Mouse (Mus musculus): ENCODE results near the gene Pus10. TPM values are rescaled to one million over a fixed set of nuclear protein-coding genes. Genes with fewer than 3 reads are reported as not detected.

Pus10 gene
- total and polyA plus RNA-seq, 3 experiments = 43.4 to 416 (median 52.5) TPM

DNA sequence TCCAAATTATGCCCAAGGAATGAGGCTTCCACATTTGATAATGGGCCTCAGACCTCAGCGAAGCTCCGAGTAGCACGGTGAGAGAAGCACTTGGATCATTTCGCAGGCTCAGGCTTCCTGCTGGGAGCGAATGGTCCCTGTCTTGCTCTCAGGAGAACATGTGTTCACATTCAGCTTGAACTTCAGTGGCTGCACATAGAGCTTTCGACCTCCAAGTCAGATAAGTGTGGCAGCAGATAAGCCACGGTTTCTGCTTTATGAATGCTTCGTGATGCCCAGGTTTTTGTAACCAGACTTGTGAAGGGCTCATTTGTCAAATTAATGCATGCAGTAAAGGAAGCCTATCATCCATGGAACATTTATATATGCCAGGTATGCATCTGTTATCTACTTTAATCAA is 30.9 kb upstream of the Pus10 start:
- peak overlapping the region; percentile 63 to 80 for H3K4me3 ChIP-seq (ENCODE audit: control insufficient read depth in 1 of 2, insufficient read depth in 1 of 2, low read depth in 2 of 2, low read length in 2 of 2)
- H3K4me1 ChIP-seq (ENCODE audit: control insufficient read depth in 1 of 2, insufficient read depth in 2 of 2, low read length in 2 of 2) = peaks cover 3 to 9% of the 10 kb centered on the region in 2 experiments
- H3K9ac ChIP-seq (ENCODE audit: control insufficient read depth, low read depth, low read length, poor library complexity, severe bottlenecking) = peak overlapping the region; percentile 46
- no peak for TF ChIP-seq USF1 (IDR thresholded peaks at IDR 0.05; ENCODE audit: low read depth, low read length)
- peak; percentile 76 for TF ChIP-seq MAX (IDR thresholded peaks at IDR 0.05; ENCODE audit: low read length)
- peak in 1 of 2 experiments; percentile 45; a peak in 1 of 4 replicates for TF ChIP-seq EP300 (IDR thresholded peaks at IDR 0.05; ENCODE audit: low read depth in 1 of 2, low read length in 2 of 2)
- peak; percentile 39; the same call in 1 of the 2 replicates for TF ChIP-seq SIN3A (IDR thresholded peaks at IDR 0.05; ENCODE audit: low read length)
- TF ChIP-seq ZNF384 (IDR thresholded peaks at IDR 0.05; ENCODE audit: low read depth, low read length) = peak; percentile 34; the same call in 1 of the 2 replicates
- peak; percentile 57; the same call in 1 of the 2 replicates for TF ChIP-seq MYC (IDR thresholded peaks at IDR 0.05; ENCODE audit: low read depth, low read length)
- TF ChIP-seq MXI1 (IDR thresholded peaks at IDR 0.05; ENCODE audit: low read depth, low read length) = peak; percentile 74
- TF ChIP-seq ZMIZ1 (IDR thresholded peaks at IDR 0.05; ENCODE audit: low read depth, low read length) = no peak
- TF ChIP-seq GATA1 (IDR thresholded peaks at IDR 0.05; ENCODE audit: low read depth, low read length) = peak; percentile 83
- H3K27me3 ChIP-seq (ENCODE audit: control insufficient read depth in 1 of 2, insufficient read depth in 2 of 2, low read length in 2 of 2) = no peaks in the 10 kb centered on the region
- H3K36me3 ChIP-seq (ENCODE audit: control insufficient read depth in 1 of 2, insufficient read depth in 2 of 2, low read length in 2 of 2) = peaks cover 3 to 10% of the 10 kb centered on the region in 2 experiments
- 0 out of 2 replicates have a peak, but pooled peaks cover 2% of the 10 kb centered on the region for H3K9me3 ChIP-seq (replicated peaks; ENCODE audit: insufficient read depth, low read length)
- H3K27ac ChIP-seq (ENCODE audit: control insufficient read depth, low read depth, low read length) = no peak overlapping the region
- DNase-seq (ENCODE audit: low read depth, low spot score) = peak; percentile 67
- peaks cover 4% of the 10 kb centered on the region; the same call in 1 of the 2 replicates for H3K79me2 ChIP-seq (ENCODE audit: control insufficient read depth, insufficient read depth, low read length, poor library complexity)

DNA sequence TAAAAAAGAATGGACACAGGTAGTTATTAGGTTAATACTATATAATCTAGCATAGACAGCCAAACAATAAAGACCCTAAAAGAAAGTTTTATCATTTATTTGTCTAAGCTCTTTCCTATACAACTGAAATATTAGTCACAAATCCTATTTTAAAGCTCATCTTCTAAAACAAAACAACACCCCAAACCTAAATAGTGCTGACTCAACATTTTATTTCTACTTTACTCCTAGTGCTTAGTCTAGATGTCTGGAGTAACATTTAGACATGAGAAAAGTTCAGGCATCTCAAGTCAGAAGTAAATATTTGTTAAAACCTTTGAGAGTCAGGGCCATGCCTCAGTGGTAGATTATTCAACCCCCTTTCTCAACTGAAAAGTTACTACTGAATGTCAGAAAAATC is 18.0 kb upstream of the Pus10 start:
- no peak for DNase-seq (ENCODE audit: low read depth, low spot score)
- no peak overlapping the region for H3K4me3 ChIP-seq (ENCODE audit: control insufficient read depth in 1 of 2, insufficient read depth in 1 of 2, low read depth in 2 of 2, low read length in 2 of 2)
- no peak overlapping the region for H3K9ac ChIP-seq (ENCODE audit: control insufficient read depth, low read depth, low read length, poor library complexity, severe bottlenecking)
- H3K9me3 ChIP-seq (replicated peaks; ENCODE audit: insufficient read depth, low read length) = no peaks in the 10 kb centered on the region
- H3K27ac ChIP-seq (ENCODE audit: control insufficient read depth, low read depth, low read length) = no peak overlapping the region
- H3K4me1 ChIP-seq (ENCODE audit: control insufficient read depth in 1 of 2, insufficient read depth in 2 of 2, low read length in 2 of 2) = no peaks in the 10 kb centered on the region
- H3K27me3 ChIP-seq (ENCODE audit: control insufficient read depth in 1 of 2, insufficient read depth in 2 of 2, low read length in 2 of 2) = no peaks in the 10 kb centered on the region
- peaks cover 0 to 26% of the 10 kb centered on the region in 2 experiments; a peak in 2 of 4 replicates for H3K36me3 ChIP-seq (ENCODE audit: control insufficient read depth in 1 of 2, insufficient read depth in 2 of 2, low read length in 2 of 2)
- H3K79me2 ChIP-seq (ENCODE audit: control insufficient read depth, insufficient read depth, low read length, poor library complexity) = no peaks in the 10 kb centered on the region
- TF ChIP-seq MAFK (IDR thresholded peaks at IDR 0.05; ENCODE audit: borderline replicate concordance, low read depth, low read length) = peak; percentile 96
- no peak for TF ChIP-seq POLR2A (IDR thresholded peaks at IDR 0.05; ENCODE audit: control insufficient read depth in 1 of 2, insufficient read depth in 1 of 2, low read depth in 1 of 2, low read length in 2 of 2, poor library complexity in 1 of 2)
- TF ChIP-seq USF2 (IDR thresholded peaks at IDR 0.05; ENCODE audit: borderline replicate concordance in 1 of 2, insufficient read depth in 1 of 2, low read depth in 1 of 2, low read length in 2 of 2) = no peak
- no peak for TF ChIP-seq MEF2A (IDR thresholded peaks at IDR 0.05; ENCODE audit: extremely low read depth, insufficient replicate concordance, low read depth, low read length, poor library complexity, severe bottlenecking)

DNA sequence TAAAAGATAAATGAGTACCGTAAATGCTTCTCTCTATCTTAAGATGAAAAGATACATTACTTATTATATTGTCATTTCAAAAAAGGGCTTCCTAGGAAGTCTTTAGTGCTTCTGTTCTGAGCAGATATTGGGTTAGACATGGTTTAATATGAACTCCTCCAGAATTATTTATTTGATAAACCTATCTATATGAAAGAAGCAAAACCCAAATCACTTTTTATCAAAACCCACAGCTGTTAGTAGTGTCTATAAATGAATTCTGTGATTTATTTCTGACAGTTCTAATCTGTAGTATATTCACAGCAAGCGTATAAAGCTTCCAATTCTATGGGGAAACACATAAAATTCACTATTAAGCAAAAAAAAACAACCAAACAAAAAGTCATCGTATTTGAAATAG is 17.6 kb upstream of the Pus10 start:
- H3K4me3 ChIP-seq (ENCODE audit: control insufficient read depth in 1 of 2, insufficient read depth in 1 of 2, low read depth in 2 of 2, low read length in 2 of 2) = no peak overlapping the region
- H3K36me3 ChIP-seq (ENCODE audit: control insufficient read depth in 1 of 2, insufficient read depth in 2 of 2, low read length in 2 of 2) = peaks cover 0 to 24% of the 10 kb centered on the region in 2 experiments; a peak in 2 of 4 replicates
- H3K27ac ChIP-seq (ENCODE audit: control insufficient read depth, low read depth, low read length) = no peak overlapping the region
- no peaks in the 10 kb centered on the region for H3K27me3 ChIP-seq (ENCODE audit: control insufficient read depth in 1 of 2, insufficient read depth in 2 of 2, low read length in 2 of 2)
- no peaks in the 10 kb centered on the region for H3K79me2 ChIP-seq (ENCODE audit: control insufficient read depth, insufficient read depth, low read length, poor library complexity)
- H3K4me1 ChIP-seq (ENCODE audit: control insufficient read depth in 1 of 2, insufficient read depth in 2 of 2, low read length in 2 of 2) = no peaks in the 10 kb centered on the region
- H3K9me3 ChIP-seq (replicated peaks; ENCODE audit: insufficient read depth, low read length) = no peaks in the 10 kb centered on the region
- DNase-seq (ENCODE audit: low read depth, low spot score) = no peak
- no peak overlapping the region for H3K9ac ChIP-seq (ENCODE audit: control insufficient read depth, low read depth, low read length, poor library complexity, severe bottlenecking)
- TF ChIP-seq TCF12 (IDR thresholded peaks at IDR 0.05; ENCODE audit: low read depth, low read length) (peak; percentile 55; the same call in 1 of the 2 replicates), EP300 (IDR thresholded peaks at IDR 0.05; ENCODE audit: low read depth in 1 of 2, low read length in 2 of 2) (peak in 1 of 2 experiments; percentile 44; a peak in 1 of 4 replicates), MXI1 (IDR thresholded peaks at IDR 0.05; ENCODE audit: low read depth, low read length) (no peak), RCOR1 (IDR thresholded peaks at IDR 0.05; ENCODE audit: low read depth, low read length) (peak; percentile 82)

Data from MEL (cell line).